8 mouse cellular contexts compared by ENCODE assay signal in the genomic region with DNA sequence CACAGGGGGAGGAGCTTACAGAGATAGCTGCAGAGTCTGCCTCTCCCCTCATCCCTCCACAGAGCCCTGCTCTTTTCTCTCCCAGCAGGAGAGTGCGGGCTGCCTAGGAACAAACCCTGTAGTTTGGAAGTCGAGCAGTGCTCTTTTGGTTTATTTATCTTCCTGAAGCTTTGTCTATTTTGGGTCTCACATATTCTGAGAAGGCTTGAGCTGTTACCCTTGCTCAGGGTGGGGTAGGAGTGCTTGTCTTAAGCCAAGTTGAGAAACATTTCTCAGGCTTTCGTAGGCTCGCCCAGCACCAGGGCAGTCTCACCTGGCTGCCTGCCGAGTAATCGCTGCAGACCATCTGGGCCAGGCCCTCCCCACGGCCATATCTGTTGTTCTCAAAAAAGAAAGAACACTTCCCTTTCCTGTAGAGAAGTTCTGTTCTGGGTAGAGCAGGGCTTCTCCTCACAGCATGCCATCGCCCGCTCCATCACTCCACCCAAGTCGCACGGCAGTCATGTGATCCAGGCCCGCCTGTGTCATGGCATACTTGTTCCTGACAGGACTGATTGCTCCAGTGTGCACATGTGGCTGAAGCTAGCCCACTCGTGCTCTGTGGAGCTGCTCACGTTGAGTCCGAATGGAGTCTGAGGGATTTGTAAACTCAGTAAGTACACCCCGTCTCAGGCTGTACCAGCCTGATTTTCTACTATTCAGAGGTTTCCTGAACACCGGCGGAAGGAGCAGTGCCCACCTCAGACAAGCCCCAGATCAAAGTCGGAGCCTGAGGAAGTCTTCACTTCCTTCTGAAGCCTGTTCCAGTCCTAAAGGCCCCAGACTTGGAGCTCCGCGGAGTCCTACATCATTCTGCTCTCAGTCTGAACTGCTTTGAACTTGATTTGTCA. TPM values are rescaled to one million over a fixed set of nuclear protein-coding genes. Genes with fewer than 3 reads are reported as not detected.
DNase-seq lines count a peak whose midpoint lies in the region; ATAC-seq and TF ChIP-seq lines count a peak whose summit lies in the region.

No protein-coding gene starts in this region.

- H3K4me3 ChIP-seq in cerebellum, adult 2 months (replicated peaks; ENCODE audit: insufficient read depth, low read depth, low read length), result peak overlapping the region; percentile 25
- H3K4me3 ChIP-seq in kidney, adult 2 months (ENCODE audit: insufficient read depth, low read depth, low read length), result peak overlapping the region; percentile 21; the same call in 1 of the 2 replicates
- H3K4me3 ChIP-seq in liver, embryonic 11.5 days (ENCODE audit: low read depth, low read length), result peak overlapping the region; percentile 23; the same call in 1 of the 2 replicates

- no peaks in the 10 kb centered on the region for H3K9me3 ChIP-seq in liver, embryonic 11.5 days (ENCODE audit: control insufficient read depth, low read length)

- DNase-seq in gastrocnemius, postnatal 10 days, result peak; percentile 38
- DNase-seq in gastrocnemius, adult 8-10 months (ENCODE audit: low spot score in 2 of 2), result no peak
- peak; percentile 74 to 79 for DNase-seq in cerebellum, adult 2 months
- DNase-seq in heart, adult 8-10 months (ENCODE audit: low spot score), result peak; percentile 69
- peak; percentile 73 for DNase-seq in kidney, adult 2 months
- no peak for DNase-seq in liver, embryonic 11.5 days (ENCODE audit: low spot score)
- DNase-seq in telencephalon, adult 2 months (ENCODE audit: low read depth, low spot score), result peak; percentile 89

- H3K9ac ChIP-seq in liver, embryonic 11.5 days (ENCODE audit: low read depth, low read length), result peak overlapping the region; percentile 25; the same call in 1 of the 2 replicates

- peak overlapping the region; percentile 64 for H3K4me2 ChIP-seq in liver, embryonic 11.5 days

- 33% methylated on average over 21 of the region's 21 CpGs for WGBS in cerebellum, adult 2 months
- 55% methylated on average over 21 of the region's 21 CpGs for WGBS in kidney, adult 2 months
- WGBS in liver, embryonic 11.5 days, result 27% methylated on average over 21 of the region's 21 CpGs

- H3K27ac ChIP-seq in cerebellum, adult 2 months (ENCODE audit: insufficient read depth, low read length), result no peak overlapping the region
- H3K27ac ChIP-seq in kidney, adult 2 months (ENCODE audit: insufficient read depth, low read depth, low read length), result peak overlapping the region; percentile 24; the same call in 1 of the 2 replicates
- H3K27ac ChIP-seq in liver, embryonic 11.5 days (ENCODE audit: low read depth, low read length), result no peak overlapping the region

- TF ChIP-seq CTCF in cerebellum, adult 2 months (IDR thresholded peaks at IDR 0.05; ENCODE audit: borderline replicate concordance, insufficient read depth, low read depth, low read length), result no peak
- TF ChIP-seq CTCF in kidney, adult 2 months (conservative IDR thresholded peaks at IDR 0.05; ENCODE audit: insufficient read depth, insufficient read length, low read depth, low read length), result no peak

- ATAC-seq in liver, embryonic 11.5 days (replicated peaks; ENCODE audit: low FRiP score), result peak; percentile 77
- ATAC-seq in monocyte, adult 5-6 weeks (replicated peaks; ENCODE audit: insufficient number of reproducible peaks, low FRiP score, low TSS enrichment, poor library complexity, severe bottlenecking), result peak; percentile 83

- H3K4me1 ChIP-seq in cerebellum, adult 2 months (ENCODE audit: control insufficient read depth, insufficient read depth, low read length), result no peaks in the 10 kb centered on the region
- H3K4me1 ChIP-seq in kidney, adult 2 months (ENCODE audit: control insufficient read depth, insufficient read depth, low read length), result peaks cover 20% of the 10 kb centered on the region
- H3K4me1 ChIP-seq in liver, embryonic 11.5 days (replicated peaks; ENCODE audit: control insufficient read depth, insufficient read depth, low read length), result peaks cover 4% of the 10 kb centered on the region

- H3K27me3 ChIP-seq in cerebellum, adult 2 months (ENCODE audit: control insufficient read depth, insufficient read depth, low read length), result no peaks in the 10 kb centered on the region
- no peaks in the 10 kb centered on the region for H3K27me3 ChIP-seq in kidney, adult 2 months (replicated peaks; ENCODE audit: control insufficient read depth, insufficient read depth, low read length)
- no peaks in the 10 kb centered on the region for H3K27me3 ChIP-seq in liver, embryonic 11.5 days (replicated peaks; ENCODE audit: control insufficient read depth, insufficient read depth, low read length)

- H3K36me3 ChIP-seq in kidney, adult 2 months (ENCODE audit: control insufficient read depth, insufficient read depth, low read length), result no peaks in the 10 kb centered on the region
- H3K36me3 ChIP-seq in liver, embryonic 11.5 days (ENCODE audit: control insufficient read depth, insufficient read depth, low read length), result no peaks in the 10 kb centered on the region

- TF ChIP-seq POLR2A in cerebellum, adult 2 months (IDR thresholded peaks at IDR 0.05; ENCODE audit: borderline replicate concordance, insufficient read depth, low read length), result no peak
- TF ChIP-seq POLR2A in kidney, adult 2 months (IDR thresholded peaks at IDR 0.05; ENCODE audit: low read depth, low read length), result no peak

RNA-seq across cellular contexts. Expression of gene Ropn1l, which starts 35.5 kb away (rescaled TPM):
- under 1 TPM in 1 of 2 experiments, not detected in 1; 0.38 TPM for total RNA-seq in gastrocnemius, postnatal 10 days (2021)
- total RNA-seq in gastrocnemius, adult 8-10 months (2022), result not detected
- 1.3 TPM in 2 replicates for polyA plus RNA-seq in cerebellum, adult 2 months (2012; rRNA removed)
- total RNA-seq in heart, adult 8-10 months (2022), result under 1 TPM in 2 of 4 experiments, not detected in 2; 0.28 to 0.57 TPM
- polyA plus RNA-seq in kidney, adult 2 months (2012; rRNA removed), result 5.6 and 6.9 TPM in 2 replicates
- polyA plus RNA-seq in liver, embryonic 11.5 days (2014; fragmentation: Nextera tagmentation; extraction: Ambion mirVana), result 3.0 and 3.1 TPM in 2 replicates
- 0.29 to 3.7 TPM (median 1.2 TPM) in 3 replicates for total RNA-seq in monocyte, adult 5-6 weeks (2017)

RNA-seq across cellular contexts. Expression of gene Ankrd33b, which starts 50.5 kb away (rescaled TPM):
- 1 to 10 TPM; 5.5 to 5.8 TPM for total RNA-seq in gastrocnemius, postnatal 10 days (2021)
- total RNA-seq in gastrocnemius, adult 8-10 months (2022), result 10 to 100 TPM; 11.5 to 18.8 (median 16.5) TPM
- polyA plus RNA-seq in cerebellum, adult 2 months (2012; rRNA removed), result 3.5 and 4.0 TPM in 2 replicates
- 10 to 100 TPM; 26.4 to 31.4 (median 29.1) TPM for total RNA-seq in heart, adult 8-10 months (2022)
- 21.8 and 26.9 TPM in 2 replicates for polyA plus RNA-seq in kidney, adult 2 months (2012; rRNA removed)
- 0.64 and 1.2 TPM in 2 replicates for polyA plus RNA-seq in liver, embryonic 11.5 days (2014; fragmentation: Nextera tagmentation; extraction: Ambion mirVana)
- 0.97 to 11.6 TPM (median 9.1 TPM) in 3 replicates for total RNA-seq in monocyte, adult 5-6 weeks (2017)

Comparison
In these comparisons a context has a peak if more than half of its experiments do, and no peak if none do; other contexts are left out.
1. DNase-seq: peak in gastrocnemius, postnatal 10 days (single experiment), cerebellum, adult 2 months (2 of 2), heart, adult 8-10 months (single experiment), kidney, adult 2 months (single experiment) and telencephalon, adult 2 months (single experiment); none in gastrocnemius, adult 8-10 months (0 of 2) and liver, embryonic 11.5 days (single experiment).
2. Peak in every context shown above with its lines, with median percentiles within 50 percentile points of each other: H3K4me3 ChIP-seq.